Mouse (Mus musculus): ENCODE measurements around the gene Olfr93.
"Not testable (repeated sequence)": the region's sequence is repeated elsewhere in the genome, so short reads cannot be mapped to it uniquely, and the experiment has no call there.

The Olfr93 gene

GRCm38 (mm10) chr17:37161394-37161793 lies at the start of gene Olfr93:
TSS of gene Olfr93 (minus strand) at chr17:37161494.
- no peak for DNase-seq (ENCODE audit: low read depth, low spot score)

GRCm38 (mm10) chr17:37203917-37204236 lies 42.6 kb upstream of the Olfr93 start:
- no peak for DNase-seq (ENCODE audit: low read depth, low spot score)

GRCm38 (mm10) chr17:37203206-37203916 lies 42.1 kb upstream of the Olfr93 start:
- DNase-seq (ENCODE audit: low read depth, low spot score): peak; percentile 82

GRCm38 (mm10) chr17:37200894-37201293 lies 39.6 kb upstream of the Olfr93 start, which contains the start of gene Olfr94:
TSS of gene Olfr94 (minus strand) at chr17:37200994.
- DNase-seq (ENCODE audit: low read depth, low spot score): no peak

- DNase-seq (ENCODE audit: low read depth, low spot score): no peak
Measured at GRCm38 (mm10) chr17:37196845-37197724, 35.8 kb upstream of the Olfr93 start.

- no peak for DNase-seq (ENCODE audit: low read depth, low spot score)
Measured at GRCm38 (mm10) chr17:37194782-37195181, 33.5 kb upstream of the Olfr93 start.

GRCm38 (mm10) chr17:37193656-37194055 lies 32.4 kb upstream of the Olfr93 start, which contains the start of gene Ubd:
TSS of gene Ubd (plus strand) at chr17:37193892.
- no peak for DNase-seq (ENCODE audit: low read depth, low spot score)

GRCm38 (mm10) chr17:37193032-37193431 lies 31.7 kb upstream of the Olfr93 start:
- DNase-seq (ENCODE audit: low read depth, low spot score): no peak

- DNase-seq (ENCODE audit: low read depth, low spot score): no peak
Measured at GRCm38 (mm10) chr17:37190711-37191110, 29.4 kb upstream of the Olfr93 start.

GRCm38 (mm10) chr17:37185474-37185873 lies 24.2 kb upstream of the Olfr93 start:
- no peak for DNase-seq (ENCODE audit: low read depth, low spot score)

- DNase-seq (ENCODE audit: low read depth, low spot score): not testable (repeated sequence)
Measured at GRCm38 (mm10) chr17:37131366-37131765, 29.9 kb downstream of the Olfr93 start.

- DNase-seq (ENCODE audit: low read depth, low spot score): no peak
Measured at GRCm38 (mm10) chr17:37119988-37120387, 41.3 kb downstream of the Olfr93 start, which contains the start of gene Olfr92. TSS of gene Olfr92 (minus strand) at chr17:37120088.

GRCm38 (mm10) chr17:37098178-37098577 lies 63.1 kb downstream of the Olfr93 start, which contains the start of gene Olfr91:
TSS of gene Olfr91 (minus strand) at chr17:37098278.
- DNase-seq (ENCODE audit: low read depth, low spot score): no peak

GRCm38 (mm10) chr17:37093289-37093688 lies 68.0 kb downstream of the Olfr93 start:
- no peak for DNase-seq (ENCODE audit: low read depth, low spot score)

GRCm38 (mm10) chr17:37092198-37092597 lies 69.1 kb downstream of the Olfr93 start:
- DNase-seq (ENCODE audit: low read depth, low spot score): no peak
